Mouse (Mus musculus) heart, embryonic 16.5 days (tissue): ENCODE measurements around the gene Stxbp2. TPM values are rescaled to one million over a fixed set of nuclear protein-coding genes. Genes with fewer than 3 reads are reported as not detected.

Experiments
- ATAC-seq: fragments of 200-750 bp; cut with Nextera tagmentation; replicated peaks from 2 replicates; pipeline ENCODE4 v1.8.0; 2017; ENCODE audit warnings: moderate number of reproducible peaks; ENCODE audit not compliant: insufficient read depth, low FRiP score; ENCODE audit errors: extremely low read depth
- H3K27ac ChIP-seq: fragments of 300-500 bp; sonication (generic); 2 replicates; pipeline ENCODE4 v1.5.1; 2014; ENCODE audit warnings: mild to moderate bottlenecking, low read length, control low read depth, moderate library complexity
- H3K27me3 ChIP-seq: fragments of 300-500 bp; sonication (generic); 2 replicates; pipeline ENCODE4 v1.6.1; 2014; ENCODE audit warnings: low read length, mixed read lengths; ENCODE audit not compliant: control insufficient read depth, insufficient read depth
- H3K36me3 ChIP-seq: fragments of 300-500 bp; sonication (generic); 2 replicates; pipeline ENCODE4 v1.6.1; 2014; ENCODE audit not compliant: control insufficient read depth, insufficient read depth
- H3K4me1 ChIP-seq: fragments of 300-500 bp; sonication (generic); 2 replicates; pipeline ENCODE4 v1.6.1; 2014; ENCODE audit warnings: low read length, mixed read lengths; ENCODE audit not compliant: control insufficient read depth, insufficient read depth
- H3K4me2 ChIP-seq: fragments of 300-500 bp; sonication (generic); 2 replicates; pipeline ENCODE4 v1.6.1; 2014; ENCODE audit warnings: low read depth, mild to moderate bottlenecking, control low read depth, low read length
- H3K4me3 ChIP-seq: fragments of 300-500 bp; sonication (generic); 2 replicates; pipeline ENCODE4 v1.5.1; 2014; ENCODE audit warnings: mild to moderate bottlenecking, control low read depth, low read length
- H3K9ac ChIP-seq: fragments of 300-500 bp; sonication (generic); 2 replicates; pipeline ENCODE4 v1.6.1; 2014; ENCODE audit warnings: low read length, control low read depth
- H3K9me3 ChIP-seq: fragments of 300-500 bp; sonication (generic); replicated peaks from 2 replicates; pipeline ENCODE4 v1.6.1; 2016; ENCODE audit warnings: low read length; ENCODE audit not compliant: control insufficient read depth
- WGBS: fragments of 180-500 bp; shearing (Covaris S2); extraction: QIAGEN DNeasy Blood & Tissue Kit; methylation state at CpG from one replicate; pipeline ENCODE4 v1.1.7; 2014; 5-methylcytosine and 5-hydroxymethylcytosine counted together
- polyA plus RNA-seq: library from polyadenylated mRNA; unstranded; fragments of >200 nt; fragmentation: Nextera tagmentation; extraction: Ambion mirVana; gene quantifications from 2 replicates; pipeline ENCODE4 v1.2.1, GENCODE M21; 2015

Stxbp2 gene
- polyA plus RNA-seq, 1 experiment from 2014 or later: 50.4 TPM

DNA sequence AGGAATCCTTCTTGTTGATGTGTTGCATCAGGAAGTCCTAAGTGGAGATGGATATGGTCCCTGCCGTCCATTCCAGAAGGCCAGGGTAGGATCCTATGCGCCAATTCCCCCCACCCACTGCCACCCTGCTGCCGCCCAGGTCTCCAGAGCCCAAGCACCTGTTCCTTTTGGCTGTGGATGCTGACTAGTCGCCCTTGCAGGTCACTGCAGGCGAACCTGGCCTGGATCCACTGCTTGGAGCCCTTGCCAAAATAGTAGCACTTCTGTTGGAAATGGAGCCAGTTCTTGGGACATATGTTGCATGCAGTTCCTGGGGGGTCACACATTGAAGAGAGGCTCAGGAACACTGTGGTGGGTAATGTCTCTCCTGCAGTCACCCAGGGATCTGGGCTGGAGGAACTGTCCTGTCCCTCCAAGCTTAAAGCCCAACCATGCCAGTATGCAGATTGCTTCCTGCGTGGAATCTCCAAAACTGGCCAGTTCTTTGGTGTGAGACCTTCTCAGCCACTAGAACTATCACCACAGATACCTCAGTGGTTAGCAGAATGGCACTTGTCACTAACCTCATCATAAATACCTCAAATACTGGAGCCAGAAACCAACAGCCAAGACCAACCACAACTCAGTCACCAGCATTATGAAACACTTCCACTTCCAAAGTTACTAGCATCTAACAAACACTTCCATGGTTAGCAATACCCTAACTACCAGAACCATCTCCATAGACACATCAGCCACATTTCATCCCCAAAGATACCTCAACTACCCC lies 52.8 kb downstream of the Stxbp2 start:
- H3K27me3 ChIP-seq: no peaks in the 10 kb centered on the region
- no peak for ATAC-seq
- H3K4me1 ChIP-seq: no peaks in the 10 kb centered on the region
- no peak overlapping the region for H3K27ac ChIP-seq
- 69% methylated on average over 6 of the region's 6 CpGs for WGBS
- H3K9ac ChIP-seq: no peak overlapping the region
- H3K36me3 ChIP-seq: peaks cover 24% of the 10 kb centered on the region
- H3K4me2 ChIP-seq: no peak overlapping the region
- no peak overlapping the region for H3K4me3 ChIP-seq
- H3K9me3 ChIP-seq: no peaks in the 10 kb centered on the region

DNA sequence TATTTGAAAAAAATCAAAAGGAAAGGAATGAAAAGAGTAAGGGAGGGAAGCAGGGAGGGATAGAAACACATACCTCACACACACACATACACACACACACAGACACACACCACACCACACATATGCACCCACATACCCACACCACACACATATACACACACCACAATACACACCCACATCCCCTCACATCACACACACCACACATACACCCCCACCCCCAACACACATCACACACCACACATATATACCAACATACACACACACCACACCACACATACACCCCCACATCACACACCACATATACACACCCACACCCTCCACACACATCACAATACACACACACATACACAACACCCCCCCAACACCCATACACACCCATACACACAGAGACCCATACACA lies 53.8 kb downstream of the Stxbp2 start:
- H3K9ac ChIP-seq: no peak overlapping the region
- H3K4me3 ChIP-seq: no peak overlapping the region
- peaks cover 16% of the 10 kb centered on the region for H3K36me3 ChIP-seq
- no peaks in the 10 kb centered on the region for H3K9me3 ChIP-seq
- H3K4me2 ChIP-seq: no peak overlapping the region
- no peaks in the 10 kb centered on the region for H3K27me3 ChIP-seq
- no peak overlapping the region for H3K27ac ChIP-seq
- no peaks in the 10 kb centered on the region for H3K4me1 ChIP-seq
- no peak for ATAC-seq

GRCm38 (mm10) chr8:3685422-3685821 lies 54.7 kb downstream of the Stxbp2 start:
- no peak overlapping the region for H3K4me2 ChIP-seq
- H3K27ac ChIP-seq: no peak overlapping the region
- no peaks in the 10 kb centered on the region for H3K27me3 ChIP-seq
- no peak overlapping the region for H3K4me3 ChIP-seq
- whole genome bisulfite sequencing: 53% methylated on average over 5 of the region's 5 CpGs
- peaks cover 7% of the 10 kb centered on the region; the same call in 1 of the 2 replicates for H3K36me3 ChIP-seq
- ATAC-seq: no peak
- no peaks in the 10 kb centered on the region for H3K4me1 ChIP-seq
- H3K9ac ChIP-seq: no peak overlapping the region
- H3K9me3 ChIP-seq: no peaks in the 10 kb centered on the region

DNA sequence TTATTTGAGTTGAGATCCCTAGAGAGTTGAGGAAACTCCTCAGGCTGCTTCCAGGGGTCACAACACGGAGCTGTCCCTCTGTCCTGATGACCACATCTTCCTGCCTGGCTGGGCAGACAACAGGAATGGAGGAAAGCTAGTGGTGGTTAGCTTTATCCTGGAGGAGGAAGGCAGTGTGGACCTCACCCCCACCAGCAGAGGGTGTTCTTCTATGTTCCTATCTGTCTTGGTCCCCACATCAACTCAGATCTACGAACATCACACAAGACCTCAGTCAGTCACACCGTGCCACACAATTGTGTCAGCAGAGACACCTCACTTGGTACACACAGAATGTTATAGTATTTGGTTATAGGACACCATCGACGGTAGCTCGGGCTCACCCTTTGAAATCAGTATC lies 56.8 kb downstream of the Stxbp2 start:
- no peak overlapping the region for H3K9ac ChIP-seq
- no peak overlapping the region for H3K4me3 ChIP-seq
- no peaks in the 10 kb centered on the region for H3K27me3 ChIP-seq
- no peaks in the 10 kb centered on the region for H3K36me3 ChIP-seq
- no peak overlapping the region for H3K27ac ChIP-seq
- WGBS: 62% methylated on average over 6 of the region's 6 CpGs
- ATAC-seq: no peak
- H3K4me1 ChIP-seq: no peaks in the 10 kb centered on the region
- no peaks in the 10 kb centered on the region for H3K9me3 ChIP-seq
- no peak overlapping the region for H3K4me2 ChIP-seq

DNA sequence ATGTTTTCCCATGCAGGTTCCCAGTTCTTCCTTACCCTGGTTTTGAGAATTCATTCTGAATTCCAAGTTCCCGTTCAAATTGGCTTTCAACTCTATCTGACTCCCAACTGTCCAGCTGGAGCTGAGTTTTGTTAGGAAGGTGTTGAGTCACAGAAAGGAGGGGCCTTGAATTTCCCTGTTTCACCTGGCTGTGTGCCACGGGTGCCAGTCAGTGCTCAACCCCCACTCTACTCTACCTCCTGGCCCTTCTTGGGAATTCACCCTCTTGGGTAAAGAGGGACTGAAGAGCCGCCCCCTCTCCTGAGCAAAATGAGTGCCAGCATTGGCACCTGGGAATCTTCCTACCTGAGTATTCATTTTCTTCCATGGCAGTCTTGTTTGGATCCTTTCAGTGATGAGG lies 60.0 kb downstream of the Stxbp2 start:
- Histone ChIP-seq H3K9ac (no peak overlapping the region), H3K4me3 (no peak overlapping the region), H3K36me3 (no peaks in the 10 kb centered on the region), H3K27me3 (no peaks in the 10 kb centered on the region), H3K4me1 (no peaks in the 10 kb centered on the region), H3K9me3 (no peaks in the 10 kb centered on the region), H3K4me2 (no peak overlapping the region), H3K27ac (no peak overlapping the region)
- no peak for ATAC-seq
- WGBS: 71% methylated on average over 3 of the region's 3 CpGs

Other genes with a start within 250 kb of the Stxbp2 start
- gene Arhgef18, start 237.9 kb upstream of the Stxbp2 start, polyA plus RNA-seq: 6.5 and 6.8 TPM in 2 replicates
- 5.3 and 6.2 TPM in 2 replicates for gene Pex11g, start 163.3 kb upstream of the Stxbp2 start, polyA plus RNA-seq
- not detected in 2 replicates for gene Tex45, start 160.1 kb upstream of the Stxbp2 start, polyA plus RNA-seq
- 30.8 and 31.0 TPM in 2 replicates for gene Zfp358, start 137.8 kb upstream of the Stxbp2 start, polyA plus RNA-seq
- 51.9 and 55.0 TPM in 2 replicates for gene Mcoln1, start 130.5 kb upstream of the Stxbp2 start, polyA plus RNA-seq
- 16.3 and 18.1 TPM in 2 replicates for gene Pnpla6, start 115.6 kb upstream of the Stxbp2 start, polyA plus RNA-seq
- 4.9 and 5.4 TPM in 2 replicates for gene C330021F23Rik, start 63.0 kb upstream of the Stxbp2 start, polyA plus RNA-seq
- gene Camsap3, start 43.7 kb upstream of the Stxbp2 start, polyA plus RNA-seq: 2.1 and 2.3 TPM in 2 replicates
- gene Xab2, start 9.6 kb upstream of the Stxbp2 start, polyA plus RNA-seq: 35.6 and 36.8 TPM in 2 replicates
- 65.9 and 79.7 TPM in 2 replicates for gene Pet100, start 9.4 kb upstream of the Stxbp2 start, polyA plus RNA-seq
- 0.17 and 0.34 TPM in 2 replicates for gene Pcp2, start 5.4 kb upstream of the Stxbp2 start, polyA plus RNA-seq
- not detected in 2 replicates for gene Retn, start 24.8 kb downstream of the Stxbp2 start, polyA plus RNA-seq
- gene Mcemp1, start 34.8 kb downstream of the Stxbp2 start, polyA plus RNA-seq: 0.55 and 0.58 TPM in 2 replicates
- gene Fcor, start 41.4 kb downstream of the Stxbp2 start, polyA plus RNA-seq: 4.3 and 4.4 TPM in 2 replicates
- gene Trappc5, start 45.3 kb downstream of the Stxbp2 start, polyA plus RNA-seq: 32.4 and 35.2 TPM in 2 replicates
- gene Fcer2a, start 63.2 kb downstream of the Stxbp2 start, polyA plus RNA-seq: 0.14 and 0.16 TPM in 2 replicates
- 2.0 and 2.6 TPM in 2 replicates for gene Clec4g, start 89.7 kb downstream of the Stxbp2 start, polyA plus RNA-seq
- 0.19 and 0.28 TPM in 2 replicates for gene Cd209a, start 118.0 kb downstream of the Stxbp2 start, polyA plus RNA-seq
- gene Cd209e, start 223.4 kb downstream of the Stxbp2 start, polyA plus RNA-seq: 0.16 and 0.39 TPM in 2 replicates
- gene Cd209d, start 247.6 kb downstream of the Stxbp2 start, polyA plus RNA-seq: not detected in 2 replicates